Mouse (Mus musculus) lung, embryonic 14.5 days (tissue): ENCODE measurements around the gene Phf3. TPM values are rescaled to one million over a fixed set of nuclear protein-coding genes. Genes with fewer than 3 reads are reported as not detected.

ENCODE experiments used
- ATAC-seq: fragments of 200-750 bp; cut with Nextera tagmentation; 2 replicates; pipeline ENCODE4 v1.8.0; 2017; ENCODE audit warnings: mild to moderate bottlenecking, moderate TSS enrichment, moderate library complexity; ENCODE audit not compliant: insufficient read depth
- DNase-seq: peaks from one replicate; pipeline ENCODE4 v3.0.0-alpha.2; 2015
- H3K27ac ChIP-seq: fragments of 300-500 bp; sonication (generic); 2 replicates; pipeline ENCODE4 v1.5.1; 2014; ENCODE audit warnings: low read depth, mild to moderate bottlenecking, moderate library complexity
- H3K27me3 ChIP-seq: fragments of 300-500 bp; sonication (generic); 2 replicates; pipeline ENCODE4 v1.6.1; 2014; ENCODE audit warnings: low read length, control low read depth; ENCODE audit not compliant: insufficient read depth
- H3K36me3 ChIP-seq: fragments of 300-500 bp; sonication (generic); 2 replicates; pipeline ENCODE4 v1.6.1; 2014; ENCODE audit warnings: control low read depth; ENCODE audit not compliant: insufficient read depth
- H3K4me1 ChIP-seq: fragments of 300-500 bp; sonication (generic); 2 replicates; pipeline ENCODE4 v1.6.1; 2014; ENCODE audit warnings: antibody characterized with exemption, control low read depth; ENCODE audit not compliant: insufficient read depth
- H3K4me2 ChIP-seq: fragments of 300-500 bp; sonication (generic); 2 replicates; pipeline ENCODE4 v1.6.1; 2014; ENCODE audit warnings: mild to moderate bottlenecking
- H3K4me3 ChIP-seq: fragments of 300-500 bp; sonication (generic); 2 replicates; pipeline ENCODE4 v1.5.1; 2014; ENCODE audit warnings: low read depth, low read length
- H3K9ac ChIP-seq: fragments of 300-500 bp; sonication (generic); 2 replicates; pipeline ENCODE4 v1.6.1; 2014
- H3K9me3 ChIP-seq: fragments of 300-500 bp; sonication (generic); 2 replicates; pipeline ENCODE4 v1.6.1; 2016; ENCODE audit warnings: low read depth, low read length, control low read depth
- CTCF ChIP-seq: IDR thresholded peaks from 2 replicates; pipeline ENCODE4 v1.5.1; 2016; ENCODE audit warnings: antibody characterized with exemption, low read depth
- WGBS: fragments of 180-500 bp; shearing (Covaris S2); extraction: QIAGEN DNeasy Blood & Tissue Kit; methylation state at CpG from one replicate; pipeline ENCODE4 v1.1.7; 2014; 5-methylcytosine and 5-hydroxymethylcytosine counted together
- polyA plus RNA-seq: library from polyadenylated mRNA; unstranded; fragments of >200 nt; fragmentation: Nextera tagmentation; extraction: Ambion mirVana; gene quantifications from 2 replicates; pipeline ENCODE4 v1.2.1, GENCODE M21; 2014

Gene Phf3
- polyA plus RNA-seq, 1 experiment from 2014 or later: 50.0 TPM

GRCm38 (mm10) chr1:30799277-30799834 is 74.4 kb downstream of the Phf3 start:
- Histone ChIP-seq H3K36me3 (peaks cover 24% of the 10 kb centered on the region), H3K27me3 (no peaks in the 10 kb centered on the region), H3K4me3 (no peak overlapping the region), H3K9ac (no peak overlapping the region), H3K9me3 (no peaks in the 10 kb centered on the region), H3K4me2 (no peak overlapping the region), H3K27ac (no peak overlapping the region), H3K4me1 (no peaks in the 10 kb centered on the region)
- WGBS: 57% methylated on average over 6 of the region's 6 CpGs
- DNase-seq (no peak), ATAC-seq (peak; percentile 18; the same call in 1 of the 2 replicates)
- TF ChIP-seq CTCF: no peak

- H3K4me1 ChIP-seq: no peaks in the 10 kb centered on the region
- H3K27ac ChIP-seq: no peak overlapping the region
- 73% methylated on average over 5 of the region's 5 CpGs for WGBS
- no peaks in the 10 kb centered on the region for H3K9me3 ChIP-seq
- TF ChIP-seq CTCF: no peak
- no peak overlapping the region for H3K9ac ChIP-seq
- no peak overlapping the region for H3K4me2 ChIP-seq
- no peak for ATAC-seq
- H3K36me3 ChIP-seq: no peaks in the 10 kb centered on the region
- H3K4me3 ChIP-seq: no peak overlapping the region
- no peaks in the 10 kb centered on the region for H3K27me3 ChIP-seq
- DNase-seq: no peak
Observed at GRCm38 (mm10) chr1:30794606-30795005, 79.1 kb downstream of the Phf3 start.

GRCm38 (mm10) chr1:30793357-30793883 is 80.3 kb downstream of the Phf3 start:
- Histone ChIP-seq H3K9ac (no peak overlapping the region), H3K4me1 (no peaks in the 10 kb centered on the region), H3K4me3 (no peak overlapping the region), H3K27ac (no peak overlapping the region), H3K9me3 (no peaks in the 10 kb centered on the region), H3K4me2 (no peak overlapping the region), H3K27me3 (no peaks in the 10 kb centered on the region), H3K36me3 (no peaks in the 10 kb centered on the region)
- DNase-seq: no peak
- ATAC-seq: no peak
- TF ChIP-seq CTCF: no peak
- WGBS: 62% methylated on average over 7 of the region's 7 CpGs

- no peak overlapping the region for H3K4me2 ChIP-seq
- DNase-seq: no peak
- H3K4me1 ChIP-seq: no peaks in the 10 kb centered on the region
- H3K9me3 ChIP-seq: no peaks in the 10 kb centered on the region
- no peak for TF ChIP-seq CTCF
- H3K27ac ChIP-seq: no peak overlapping the region
- no peak for ATAC-seq
- H3K9ac ChIP-seq: no peak overlapping the region
- WGBS: 40% methylated on average over 5 of the region's 5 CpGs
- H3K27me3 ChIP-seq: no peaks in the 10 kb centered on the region
- H3K4me3 ChIP-seq: no peak overlapping the region
- H3K36me3 ChIP-seq: no peaks in the 10 kb centered on the region
Observed at GRCm38 (mm10) chr1:30792935-30793334, 80.8 kb downstream of the Phf3 start.

GRCm38 (mm10) chr1:30790220-30790619 is 83.5 kb downstream of the Phf3 start:
- ATAC-seq: no peak
- 71% methylated on average over 1 of the region's 1 CpGs for WGBS
- TF ChIP-seq CTCF: no peak

GRCm38 (mm10) chr1:30789689-30790088 is 84.0 kb downstream of the Phf3 start:
- H3K27ac ChIP-seq: no peak overlapping the region
- 69% methylated on average over 1 of the region's 1 CpGs for WGBS
- TF ChIP-seq CTCF: no peak
- no peaks in the 10 kb centered on the region for H3K4me1 ChIP-seq
- no peaks in the 10 kb centered on the region for H3K9me3 ChIP-seq
- no peak overlapping the region for H3K4me3 ChIP-seq
- ATAC-seq (no peak), DNase-seq (no peak)
- H3K4me2 ChIP-seq: no peak overlapping the region
- no peaks in the 10 kb centered on the region for H3K27me3 ChIP-seq
- no peaks in the 10 kb centered on the region for H3K36me3 ChIP-seq
- H3K9ac ChIP-seq: no peak overlapping the region

More at GRCm38 (mm10) chr1:30790220-30790619, 83.5 kb downstream of the Phf3 start:
- H3K36me3 ChIP-seq: no peaks in the 10 kb centered on the region
- no peak overlapping the region for H3K4me2 ChIP-seq
- no peaks in the 10 kb centered on the region for H3K9me3 ChIP-seq
- H3K27me3 ChIP-seq: no peaks in the 10 kb centered on the region
- no peak overlapping the region for H3K4me3 ChIP-seq
- H3K4me1 ChIP-seq: no peaks in the 10 kb centered on the region
- no peak overlapping the region for H3K9ac ChIP-seq
- H3K27ac ChIP-seq: no peak overlapping the region
- no peak for DNase-seq

- Histone ChIP-seq H3K9me3 (no peaks in the 10 kb centered on the region), H3K4me1 (no peaks in the 10 kb centered on the region)
Observed at GRCm38 (mm10) chr1:30789001-30789400, 84.7 kb downstream of the Phf3 start.

GRCm38 (mm10) chr1:30786583-30786982 is 87.1 kb downstream of the Phf3 start:
- no peaks in the 10 kb centered on the region for H3K27me3 ChIP-seq
- DNase-seq: no peak
- H3K36me3 ChIP-seq: no peaks in the 10 kb centered on the region
- 86% methylated on average over 9 of the region's 9 CpGs for WGBS
- TF ChIP-seq CTCF: no peak
- H3K4me2 ChIP-seq: no peak overlapping the region
- H3K4me3 ChIP-seq: no peak overlapping the region
- H3K27ac ChIP-seq: no peak overlapping the region
- no peak overlapping the region for H3K9ac ChIP-seq
- H3K9me3 ChIP-seq: no peaks in the 10 kb centered on the region
- H3K4me1 ChIP-seq: no peaks in the 10 kb centered on the region
- no peak for ATAC-seq

More at GRCm38 (mm10) chr1:30789001-30789400, 84.7 kb downstream of the Phf3 start:
- no peak for DNase-seq
- TF ChIP-seq CTCF: no peak
- H3K4me3 ChIP-seq: no peak overlapping the region
- no peak overlapping the region for H3K4me2 ChIP-seq
- no peaks in the 10 kb centered on the region for H3K36me3 ChIP-seq
- H3K9ac ChIP-seq: no peak overlapping the region
- H3K27ac ChIP-seq: no peak overlapping the region
- no peak for ATAC-seq
- no peaks in the 10 kb centered on the region for H3K27me3 ChIP-seq
- WGBS: 54% methylated on average over 2 of the region's 2 CpGs
